Mouse (Mus musculus) lung, embryonic 15.5 days (tissue): ENCODE data around the gene Smarcb1. TPM values are rescaled to one million over a fixed set of nuclear protein-coding genes. Genes with fewer than 3 reads are reported as not detected.
"Not testable (repeated sequence)": the region's sequence is repeated elsewhere in the genome, so short reads cannot be mapped to it uniquely, and the experiment has no call there.

Experiments used
- ATAC-seq: fragments of 200-750 bp; cut with Nextera tagmentation; 2 replicates; pipeline ENCODE4 v1.8.0; 2017; ENCODE audit warnings: moderate number of reproducible peaks, borderline replicate concordance; ENCODE audit not compliant: low FRiP score, low TSS enrichment; ENCODE audit errors: extremely low read depth
- H3K27ac ChIP-seq: fragments of 300-500 bp; sonication (generic); 2 replicates; pipeline ENCODE4 v1.5.1; 2015; ENCODE audit warnings: moderate library complexity, mild to moderate bottlenecking, inconsistent platforms
- H3K27me3 ChIP-seq: fragments of 300-500 bp; sonication (generic); 2 replicates; pipeline ENCODE4 v1.6.1; 2015; ENCODE audit warnings: inconsistent platforms
- H3K36me3 ChIP-seq: fragments of 300-500 bp; sonication (generic); 2 replicates; pipeline ENCODE4 v1.6.1; 2015; ENCODE audit warnings: inconsistent platforms
- H3K4me1 ChIP-seq: fragments of 300-500 bp; sonication (generic); 2 replicates; pipeline ENCODE4 v1.6.1; 2015; ENCODE audit warnings: inconsistent platforms
- H3K4me2 ChIP-seq: fragments of 300-500 bp; sonication (generic); 2 replicates; pipeline ENCODE4 v1.6.1; 2015; ENCODE audit warnings: inconsistent platforms, mild to moderate bottlenecking, moderate library complexity
- H3K4me3 ChIP-seq: fragments of 300-500 bp; sonication (generic); 2 replicates; pipeline ENCODE4 v1.5.1; 2015; ENCODE audit warnings: mild to moderate bottlenecking, inconsistent platforms
- H3K9ac ChIP-seq: fragments of 300-500 bp; sonication (generic); 2 replicates; pipeline ENCODE4 v1.6.1; 2015; ENCODE audit warnings: inconsistent platforms
- H3K9me3 ChIP-seq: fragments of 300-500 bp; sonication (generic); 2 replicates; pipeline ENCODE4 v1.6.1; 2016; ENCODE audit warnings: inconsistent platforms
- WGBS: fragments of 180-500 bp; shearing (Covaris S2); methylation state at CpG from one replicate; pipeline ENCODE4 v1.1.7; 2015; 5-methylcytosine and 5-hydroxymethylcytosine counted together
- polyA plus RNA-seq: library from polyadenylated mRNA; unstranded; fragments of >200 nt; fragmentation: Nextera tagmentation; extraction: Ambion mirVana; gene quantifications from 2 replicates; pipeline ENCODE4 v1.2.1, GENCODE M21; 2015

Smarcb1 gene
- polyA plus RNA-seq, 1 experiment from 2014 or later: 213 TPM

- no peak overlapping the region for H3K27ac ChIP-seq
- H3K4me2 ChIP-seq: no peak overlapping the region
- 74% methylated on average over 6 of the region's 6 CpGs for WGBS
- H3K9me3 ChIP-seq: no peaks in the 10 kb centered on the region
- ATAC-seq: no peak
- no peaks in the 10 kb centered on the region for H3K27me3 ChIP-seq
- peaks cover 70% of the 10 kb centered on the region for H3K36me3 ChIP-seq
- H3K4me3 ChIP-seq: no peak overlapping the region
- peaks cover 9% of the 10 kb centered on the region for H3K4me1 ChIP-seq
- no peak overlapping the region for H3K9ac ChIP-seq
Observed at GRCm38 (mm10) chr10:75898039-75898564, 23.3 kb downstream of the Smarcb1 start.

- Histone ChIP-seq H3K4me3 (no peak overlapping the region), H3K4me2 (no peak overlapping the region), H3K36me3 (peaks cover 63% of the 10 kb centered on the region), H3K27ac (no peak overlapping the region), H3K9ac (no peak overlapping the region), H3K27me3 (no peaks in the 10 kb centered on the region), H3K9me3 (no peaks in the 10 kb centered on the region), H3K4me1 (peaks cover 13% of the 10 kb centered on the region)
- ATAC-seq: no peak
- 40% methylated on average over 6 of the region's 6 CpGs for WGBS
Observed at GRCm38 (mm10) chr10:75897373-75897772, 24.0 kb downstream of the Smarcb1 start.

- H3K4me1 ChIP-seq: peaks cover 13% of the 10 kb centered on the region
- no peak overlapping the region for H3K27ac ChIP-seq
- no peaks in the 10 kb centered on the region for H3K27me3 ChIP-seq
- no peak overlapping the region for H3K4me3 ChIP-seq
- no peak overlapping the region for H3K9ac ChIP-seq
- H3K9me3 ChIP-seq: no peaks in the 10 kb centered on the region
- H3K36me3 ChIP-seq: peaks cover 51% of the 10 kb centered on the region
- ATAC-seq: no peak
- no peak overlapping the region for H3K4me2 ChIP-seq
- 94% methylated on average over 1 of the region's 1 CpGs for WGBS
Observed at GRCm38 (mm10) chr10:75896208-75896607, 25.2 kb downstream of the Smarcb1 start.

- no peak for ATAC-seq
- Histone ChIP-seq H3K4me2 (no peak overlapping the region), H3K36me3 (peaks cover 47% of the 10 kb centered on the region)
Observed at GRCm38 (mm10) chr10:75895730-75896129, 25.7 kb downstream of the Smarcb1 start.

GRCm38 (mm10) chr10:75894601-75895000 is 26.8 kb downstream of the Smarcb1 start:
- no peak for ATAC-seq
- Histone ChIP-seq H3K4me2 (no peak overlapping the region), H3K27ac (no peak overlapping the region), H3K9me3 (no peaks in the 10 kb centered on the region), H3K9ac (no peak overlapping the region), H3K36me3 (peaks cover 38% of the 10 kb centered on the region), H3K4me3 (no peak overlapping the region), H3K4me1 (peaks cover 14% of the 10 kb centered on the region), H3K27me3 (no peaks in the 10 kb centered on the region)
- 71% methylated on average over 6 of the region's 6 CpGs for WGBS

More at GRCm38 (mm10) chr10:75895730-75896129, 25.7 kb downstream of the Smarcb1 start:
- Histone ChIP-seq H3K4me1 (peaks cover 13% of the 10 kb centered on the region), H3K4me3 (no peak overlapping the region), H3K27ac (no peak overlapping the region), H3K27me3 (no peaks in the 10 kb centered on the region), H3K9ac (no peak overlapping the region), H3K9me3 (no peaks in the 10 kb centered on the region)
- 94% methylated on average over 5 of the region's 5 CpGs for WGBS

- peaks cover 30% of the 10 kb centered on the region for H3K36me3 ChIP-seq
- H3K9me3 ChIP-seq: no peaks in the 10 kb centered on the region
- WGBS: 2% methylated on average over 51 of the region's 51 CpGs
- H3K4me2 ChIP-seq: peak within 1 kb of the TSS; percentile 92
- peak; percentile 97 for ATAC-seq
- peaks cover 16% of the 10 kb centered on the region for H3K4me1 ChIP-seq
- no peaks in the 10 kb centered on the region for H3K27me3 ChIP-seq
- H3K4me3 ChIP-seq: peak within 1 kb of the TSS; percentile 44
- peak within 1 kb of the TSS; percentile 21 for H3K27ac ChIP-seq
- peak within 1 kb of the TSS; percentile 44 for H3K9ac ChIP-seq
Observed at GRCm38 (mm10) chr10:75893089-75893750, 28.2 kb downstream of the Smarcb1 start, which contains the start of gene Derl3. TSS of gene Derl3 (plus strand) at chr10:75893413.

- Histone ChIP-seq H3K9ac (no peak overlapping the region), H3K4me1 (peaks cover 16% of the 10 kb centered on the region), H3K36me3 (no peaks in the 10 kb centered on the region), H3K9me3 (no peaks in the 10 kb centered on the region), H3K4me2 (no peak overlapping the region), H3K27ac (no peak overlapping the region), H3K27me3 (no peaks in the 10 kb centered on the region), H3K4me3 (no peak overlapping the region)
- WGBS: 26% methylated on average over 8 of the region's 8 CpGs
- no peak for ATAC-seq
Observed at GRCm38 (mm10) chr10:75889406-75890153, 31.8 kb downstream of the Smarcb1 start.

- H3K27ac ChIP-seq, H3K36me3 ChIP-seq: not testable (repeated sequence)
Observed at GRCm38 (mm10) chr10:75887504-75887903, 33.9 kb downstream of the Smarcb1 start.

GRCm38 (mm10) chr10:75884742-75885141 is 36.7 kb downstream of the Smarcb1 start:
- Histone ChIP-seq H3K36me3 (no peaks in the 10 kb centered on the region), H3K4me2 (no peak overlapping the region), H3K27me3 (no peaks in the 10 kb centered on the region), H3K9me3 (no peaks in the 10 kb centered on the region), H3K4me3 (no peak overlapping the region), H3K9ac (no peak overlapping the region), H3K27ac (no peak overlapping the region), H3K4me1 (peaks cover 19% of the 10 kb centered on the region; the same call in 1 of the 2 replicates)
- WGBS: 91% methylated on average over 8 of the region's 8 CpGs
- no peak for ATAC-seq

More at GRCm38 (mm10) chr10:75887504-75887903, 33.9 kb downstream of the Smarcb1 start:
- H3K4me1 ChIP-seq: peaks cover 12% of the 10 kb centered on the region; the same call in 1 of the 2 replicates
- not testable (repeated sequence) for ATAC-seq, H3K4me2 ChIP-seq, H3K4me3 ChIP-seq, H3K27me3 ChIP-seq, H3K9me3 ChIP-seq, H3K9ac ChIP-seq
- WGBS: 77% methylated on average over 5 of the region's 5 CpGs

GRCm38 (mm10) chr10:75883232-75883552 is 38.2 kb downstream of the Smarcb1 start:
- Histone ChIP-seq H3K4me1 (peaks cover 13% of the 10 kb centered on the region; the same call in 1 of the 2 replicates), H3K9ac (no peak overlapping the region), H3K36me3 (no peaks in the 10 kb centered on the region), H3K9me3 (no peaks in the 10 kb centered on the region), H3K27me3 (no peaks in the 10 kb centered on the region), H3K4me2 (peak overlapping the region; percentile 40), H3K27ac (0 out of 2 replicates have a peak overlapping the region, but pooled peaks have one; percentile 15), H3K4me3 (0 out of 2 replicates have a peak overlapping the region, but pooled peaks have one; percentile 9)
- WGBS: 1% methylated on average over 10 of the region's 10 CpGs
- ATAC-seq: peak; percentile 32

GRCm38 (mm10) chr10:75882433-75883231 is 38.8 kb downstream of the Smarcb1 start:
- Histone ChIP-seq H3K4me1 (peaks cover 13% of the 10 kb centered on the region; the same call in 1 of the 2 replicates), H3K4me3 (0 out of 2 replicates have a peak overlapping the region, but pooled peaks have one; percentile 9), H3K9me3 (no peaks in the 10 kb centered on the region), H3K36me3 (no peaks in the 10 kb centered on the region), H3K27me3 (no peaks in the 10 kb centered on the region), H3K4me2 (peak overlapping the region; percentile 40), H3K9ac (no peak overlapping the region), H3K27ac (0 out of 2 replicates have a peak overlapping the region, but pooled peaks have one; percentile 15)
- ATAC-seq: no peak
- WGBS: 7% methylated on average over 15 of the region's 15 CpGs
